Mouse (Mus musculus) forebrain, postnatal 0 days (tissue): Measurements from ENCODE around the gene Slco1a5. TPM values are rescaled to one million over a fixed set of nuclear protein-coding genes. Genes with fewer than 3 reads are reported as not detected.
"Not testable (repeated sequence)": the region's sequence is repeated elsewhere in the genome, so short reads cannot be mapped to it uniquely, and the experiment has no call there.

Source experiments
- ATAC-seq: fragments of 200-750 bp; cut with Nextera tagmentation; 2 replicates; pipeline ENCODE4 v1.8.0; 2017; ENCODE audit warnings: mild to moderate bottlenecking, moderate library complexity
- DNase-seq: peaks from one replicate; pipeline ENCODE4 v3.0.0-alpha.2; 2015
- H3K27ac ChIP-seq: fragments of 300-500 bp; sonication (generic); 2 replicates; pipeline ENCODE4 v1.5.1; 2014; ENCODE audit warnings: low read depth, mild to moderate bottlenecking, antibody characterized with exemption, low read length, moderate library complexity, mixed read lengths
- H3K27me3 ChIP-seq: fragments of 300-500 bp; sonication (generic); 2 replicates; pipeline ENCODE4 v1.6.1; 2014; ENCODE audit warnings: mild to moderate bottlenecking, low read length, mixed read lengths; ENCODE audit not compliant: insufficient read depth
- H3K36me3 ChIP-seq: fragments of 300-500 bp; sonication (generic); 2 replicates; pipeline ENCODE4 v1.6.1; 2014; ENCODE audit warnings: mild to moderate bottlenecking, moderate library complexity; ENCODE audit not compliant: insufficient read depth
- H3K4me1 ChIP-seq: fragments of 300-500 bp; sonication (generic); 2 replicates; pipeline ENCODE4 v1.6.1; 2014; ENCODE audit warnings: antibody characterized with exemption; ENCODE audit not compliant: insufficient read depth
- H3K4me2 ChIP-seq: fragments of 300-500 bp; sonication (generic); 2 replicates; pipeline ENCODE4 v1.6.1; 2014; ENCODE audit warnings: low read depth, mild to moderate bottlenecking, moderate library complexity
- H3K4me3 ChIP-seq: fragments of 300-500 bp; sonication (generic); 2 replicates; pipeline ENCODE4 v1.5.1; 2014; ENCODE audit warnings: low read depth, low read length, mixed read lengths
- H3K9ac ChIP-seq: fragments of 300-500 bp; sonication (generic); 2 replicates; pipeline ENCODE4 v1.6.1; 2014; ENCODE audit warnings: mild to moderate bottlenecking
- H3K9me3 ChIP-seq: fragments of 300-500 bp; sonication (generic); 2 replicates; pipeline ENCODE4 v1.6.1; 2016; ENCODE audit warnings: low read length
- CTCF ChIP-seq: sonication (generic); IDR thresholded peaks from 2 replicates; pipeline ENCODE4 v1.5.1; 2016; ENCODE audit warnings: antibody characterized with exemption, control low read depth, low read depth
- WGBS: fragments of 180-500 bp; shearing (Covaris S2); extraction: QIAGEN DNeasy Blood & Tissue Kit; methylation state at CpG from one replicate; pipeline ENCODE4 v1.1.7; 2014; 5-methylcytosine and 5-hydroxymethylcytosine counted together
- polyA plus RNA-seq: library from polyadenylated mRNA; unstranded; fragments of >200 nt; fragmentation: Nextera tagmentation; extraction: Ambion mirVana; gene quantifications from 2 replicates; pipeline ENCODE4 v1.2.1, GENCODE M21; 2015
- total RNA-seq: library from RNA; depleted of rRNA; stranded (reverse); fragments of >200 nt; gene quantifications from 2 replicates; pipeline ENCODE4 v1.2.3, GENCODE M21; 2014

Slco1a5 gene
- total and polyA plus RNA-seq, 2 experiments from 2014 or later, result 0.33 to 0.82 TPM

DNA sequence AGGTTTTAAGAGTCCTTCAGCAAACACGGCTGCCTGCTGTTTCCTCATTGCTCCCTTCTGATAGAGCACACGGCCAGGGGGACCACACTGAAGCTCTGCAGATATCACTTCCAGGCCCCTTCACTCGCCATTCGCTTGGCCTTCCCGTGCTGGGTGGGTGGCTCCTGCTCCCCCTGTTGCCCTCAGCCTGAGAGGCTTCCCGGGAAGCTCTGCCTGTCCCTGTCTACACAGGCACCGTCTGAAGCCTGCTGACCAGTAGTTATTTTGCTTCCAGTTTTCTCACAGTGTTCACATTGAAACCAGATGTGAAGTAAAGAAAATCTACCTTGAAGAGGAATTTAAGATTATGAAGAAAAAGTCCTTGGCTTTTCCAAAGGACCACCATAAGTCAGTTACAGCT lies 34.3 kb upstream of the Slco1a5 start:
- no peak overlapping the region for H3K4me2 ChIP-seq
- no peak overlapping the region for H3K27ac ChIP-seq
- H3K36me3 ChIP-seq, result peaks cover 83% of the 10 kb centered on the region
- TF ChIP-seq CTCF, result no peak
- no peak overlapping the region for H3K4me3 ChIP-seq
- no peak overlapping the region for H3K9ac ChIP-seq
- no peak for ATAC-seq
- DNase-seq, result no peak
- H3K27me3 ChIP-seq, result no peaks in the 10 kb centered on the region
- 76% methylated on average over 7 of the region's 7 CpGs for WGBS
- no peaks in the 10 kb centered on the region for H3K9me3 ChIP-seq
- no peaks in the 10 kb centered on the region for H3K4me1 ChIP-seq

DNA sequence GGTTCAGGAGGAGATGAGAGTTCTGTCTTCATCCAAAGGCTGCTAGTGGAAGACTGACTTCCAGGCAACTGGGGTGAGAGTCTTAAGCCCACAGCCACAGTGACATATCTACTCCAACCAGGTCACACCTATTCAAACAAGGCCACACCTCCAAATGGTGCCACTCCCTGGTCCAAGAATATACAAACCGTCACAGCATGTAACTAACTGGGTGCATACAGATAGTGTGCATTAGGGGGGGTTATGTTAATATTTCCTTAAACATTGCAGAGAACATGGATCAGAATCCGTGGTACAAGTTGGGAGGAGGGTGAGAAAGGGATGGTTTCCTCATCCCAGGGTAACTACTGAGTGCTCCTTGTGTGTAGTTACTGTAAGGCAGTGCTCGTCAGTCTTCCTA lies 29.3 kb upstream of the Slco1a5 start:
- not testable (repeated sequence) for H3K4me1 ChIP-seq, ATAC-seq, H3K27ac ChIP-seq, H3K9me3 ChIP-seq, H3K9ac ChIP-seq, H3K4me2 ChIP-seq, H3K27me3 ChIP-seq, H3K4me3 ChIP-seq, DNase-seq
- H3K36me3 ChIP-seq, result peaks cover 60% of the 10 kb centered on the region
- WGBS, result 94% methylated on average over 3 of the region's 3 CpGs

DNA sequence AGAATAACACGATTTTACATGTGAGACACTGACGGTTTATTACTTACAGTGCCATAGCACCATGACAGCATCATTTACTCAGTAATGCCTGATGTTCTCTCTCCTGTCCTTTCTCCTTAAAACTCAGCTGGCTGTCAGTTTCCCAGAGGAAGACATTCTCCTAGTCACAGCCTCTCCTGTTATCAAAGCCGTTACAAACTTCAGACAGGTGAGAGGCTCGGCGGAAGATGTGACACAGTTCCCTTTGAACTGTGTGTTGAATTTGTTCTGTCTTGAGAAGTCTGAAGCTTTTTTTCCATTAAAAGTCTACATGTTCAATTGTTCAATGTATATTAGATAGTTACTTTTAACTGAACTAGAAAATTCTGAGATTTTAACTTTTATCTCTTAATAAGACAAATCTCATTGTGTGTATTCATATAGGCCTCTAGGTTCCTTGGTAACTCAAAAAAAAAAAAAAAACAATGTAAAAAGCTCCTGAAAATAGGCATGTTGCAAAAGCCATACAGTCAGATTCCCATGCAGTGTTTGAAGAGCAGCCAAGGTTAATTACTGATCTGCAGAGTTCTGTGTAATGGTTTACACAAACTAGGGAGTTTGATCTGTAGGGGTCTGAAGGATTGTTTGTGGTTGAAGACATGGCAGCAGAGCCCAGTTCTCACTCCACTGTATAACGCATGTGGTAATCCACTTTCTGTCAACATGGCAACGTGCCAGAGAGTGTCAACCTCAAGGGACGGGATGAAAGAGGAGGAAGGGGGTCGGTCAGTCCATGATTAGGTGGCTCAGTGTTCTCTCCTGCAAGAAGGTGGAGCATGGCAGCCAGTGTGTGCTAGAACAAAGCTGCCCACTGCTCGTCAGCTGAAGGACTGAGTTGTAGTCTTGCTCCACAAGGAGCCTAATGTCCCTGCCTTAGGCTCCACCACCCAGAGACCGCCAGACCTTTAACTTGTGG lies 24.9 kb upstream of the Slco1a5 start:
- TF ChIP-seq CTCF, result no peak
- no peak for ATAC-seq
- no peak overlapping the region for H3K9ac ChIP-seq
- peaks cover 28% of the 10 kb centered on the region for H3K36me3 ChIP-seq
- no peak overlapping the region for H3K4me2 ChIP-seq
- no peak overlapping the region for H3K27ac ChIP-seq
- H3K27me3 ChIP-seq, result no peaks in the 10 kb centered on the region
- H3K9me3 ChIP-seq, result no peaks in the 10 kb centered on the region
- H3K4me3 ChIP-seq, result no peak overlapping the region
- DNase-seq, result no peak
- H3K4me1 ChIP-seq, result peaks cover 3% of the 10 kb centered on the region
- WGBS, result 69% methylated on average over 11 of the region's 11 CpGs

DNA sequence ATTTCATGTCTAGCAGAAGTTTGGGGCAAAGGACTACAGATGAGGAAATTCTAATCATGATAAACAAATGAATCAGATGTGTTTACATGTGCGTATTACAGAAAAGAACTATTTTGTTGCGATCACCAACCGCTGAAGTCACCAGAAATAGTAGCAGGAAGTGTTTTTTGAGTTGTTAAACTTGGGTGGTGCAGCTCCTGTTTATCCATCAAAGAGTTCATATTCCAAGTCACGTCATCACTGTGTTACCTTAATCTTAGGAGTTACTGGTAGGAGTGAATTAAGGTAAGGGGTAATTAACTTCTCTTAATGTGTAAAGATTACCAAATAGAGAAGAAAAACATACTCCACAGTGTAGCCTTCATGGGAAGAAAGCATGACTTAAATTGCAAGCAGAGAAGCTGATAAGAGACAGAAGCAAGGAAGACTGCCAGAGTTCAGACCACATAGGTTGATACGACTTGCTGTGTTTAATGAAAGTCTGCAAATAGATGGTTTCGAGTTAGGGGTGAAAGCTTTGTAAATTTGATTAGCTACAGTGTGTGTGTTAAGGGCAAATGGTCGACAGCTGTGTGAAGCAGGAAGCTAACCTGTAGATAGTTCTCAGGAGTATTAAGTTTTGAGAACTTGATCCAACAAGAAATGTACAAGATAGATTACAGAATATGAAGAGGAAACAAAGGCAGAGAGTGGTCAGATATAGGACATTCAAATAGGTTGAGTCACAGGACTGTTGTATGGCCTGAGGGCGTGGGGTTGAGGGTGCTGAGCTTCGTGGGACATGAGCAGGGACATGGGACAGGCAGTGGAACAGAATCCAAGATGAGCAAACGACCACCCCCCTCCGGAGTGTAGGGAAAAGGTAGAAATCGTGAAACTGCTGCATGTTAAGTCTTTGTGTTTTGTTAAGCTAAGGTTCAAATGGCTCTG lies 23.7 kb upstream of the Slco1a5 start:
- TF ChIP-seq CTCF, result no peak
- Histone ChIP-seq H3K27ac (0 out of 2 replicates have a peak overlapping the region, but pooled peaks have one; percentile 80), H3K9me3 (no peaks in the 10 kb centered on the region), H3K36me3 (peaks cover 17% of the 10 kb centered on the region), H3K9ac (peak overlapping the region; percentile 70), H3K4me1 (peaks cover 3% of the 10 kb centered on the region), H3K4me2 (peak overlapping the region; percentile 60), H3K4me3 (peak overlapping the region; percentile 65), H3K27me3 (no peaks in the 10 kb centered on the region)
- WGBS, result 61% methylated on average over 12 of the region's 12 CpGs
- DNase-seq, result no peak
- ATAC-seq, result no peak

DNA sequence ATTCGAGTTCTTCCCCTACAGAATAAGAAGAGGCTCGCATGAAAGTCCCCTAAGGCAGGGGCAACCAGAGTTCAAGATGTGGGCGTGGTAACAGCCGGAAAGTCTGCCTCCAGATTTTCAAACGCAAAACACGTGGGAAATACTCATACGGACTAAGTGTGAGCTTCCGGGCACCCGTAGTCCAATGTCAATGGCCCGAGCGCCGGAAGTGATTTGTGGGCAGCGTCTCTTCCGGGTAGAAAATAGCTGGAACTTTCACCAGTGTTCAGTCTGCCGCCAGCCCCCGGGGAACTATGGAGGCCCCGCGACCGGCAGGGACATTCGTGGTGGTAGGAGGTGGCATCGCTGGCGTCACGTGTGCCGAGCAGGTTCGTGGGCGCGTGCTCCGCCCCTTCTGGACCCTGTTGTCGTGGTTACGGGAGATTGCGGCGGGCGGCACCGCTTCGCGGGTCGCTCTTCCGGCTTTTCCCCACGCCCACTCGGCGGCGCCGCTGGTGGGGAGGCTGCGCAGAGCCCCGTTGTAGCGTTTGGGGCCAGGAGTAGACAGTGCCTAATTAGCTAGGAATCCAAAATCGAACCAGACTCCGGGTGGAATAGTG lies 22.8 kb upstream of the Slco1a5 start, which contains the start of gene Pyroxd1:
TSS of gene Pyroxd1 (plus strand) at position 215 of the 599 bp plus-strand sequence.
- Histone ChIP-seq H3K4me1 (peaks cover 3% of the 10 kb centered on the region), H3K27me3 (no peaks in the 10 kb centered on the region), H3K9ac (peak within 1 kb of the TSS; percentile 70), H3K36me3 (peaks cover 10% of the 10 kb centered on the region; the same call in 1 of the 2 replicates), H3K9me3 (no peaks in the 10 kb centered on the region), H3K4me2 (peak within 1 kb of the TSS; percentile 60), H3K4me3 (peak within 1 kb of the TSS; percentile 65), H3K27ac (peak within 1 kb of the TSS; percentile 80)
- WGBS, result 1% methylated on average over 48 of the region's 48 CpGs
- peak; percentile 97 for ATAC-seq
- no peak; the same call in 1 of the 2 replicates for TF ChIP-seq CTCF
- DNase-seq, result peak; percentile 96

DNA sequence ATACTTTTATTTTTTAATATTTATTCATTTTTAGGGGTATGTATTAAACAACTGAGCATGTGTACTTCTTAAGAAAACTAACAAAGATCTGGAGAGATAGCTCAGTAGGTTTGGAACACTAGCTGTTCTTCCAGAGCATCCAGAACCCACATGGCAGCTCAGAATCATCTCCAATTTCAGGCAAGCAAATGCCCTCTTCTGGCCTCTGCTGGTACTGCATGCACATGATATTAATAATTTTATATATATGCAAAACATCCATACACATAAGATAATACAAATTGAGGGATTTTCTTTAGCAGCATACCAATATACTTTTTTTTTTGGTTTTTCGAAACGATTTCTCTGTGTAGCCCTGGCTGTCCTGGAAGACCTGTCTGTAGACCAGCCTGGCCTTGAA lies 20.8 kb upstream of the Slco1a5 start:
- H3K36me3 ChIP-seq, result no peaks in the 10 kb centered on the region
- ATAC-seq (no peak), DNase-seq (peak; percentile 69)
- 76% methylated on average over 2 of the region's 2 CpGs for WGBS
- no peaks in the 10 kb centered on the region for H3K27me3 ChIP-seq
- no peak overlapping the region for H3K4me2 ChIP-seq
- peaks cover 3% of the 10 kb centered on the region for H3K4me1 ChIP-seq
- H3K9ac ChIP-seq, result no peak overlapping the region
- H3K4me3 ChIP-seq, result no peak overlapping the region
- no peaks in the 10 kb centered on the region for H3K9me3 ChIP-seq
- peak; percentile 76 for TF ChIP-seq CTCF
- no peak overlapping the region for H3K27ac ChIP-seq
